Mouse (Mus musculus): ENCODE measurements around the gene 9130409I23Rik. TPM values are rescaled to one million over a fixed set of nuclear protein-coding genes. Genes with fewer than 3 reads are reported as not detected.
"Not testable (repeated sequence)": the region's sequence is repeated elsewhere in the genome, so short reads cannot be mapped to it uniquely, and the experiment has no call there.

The 9130409I23Rik gene
- total RNA-seq, 2 experiments from 2014 or later: not detected

DNA sequence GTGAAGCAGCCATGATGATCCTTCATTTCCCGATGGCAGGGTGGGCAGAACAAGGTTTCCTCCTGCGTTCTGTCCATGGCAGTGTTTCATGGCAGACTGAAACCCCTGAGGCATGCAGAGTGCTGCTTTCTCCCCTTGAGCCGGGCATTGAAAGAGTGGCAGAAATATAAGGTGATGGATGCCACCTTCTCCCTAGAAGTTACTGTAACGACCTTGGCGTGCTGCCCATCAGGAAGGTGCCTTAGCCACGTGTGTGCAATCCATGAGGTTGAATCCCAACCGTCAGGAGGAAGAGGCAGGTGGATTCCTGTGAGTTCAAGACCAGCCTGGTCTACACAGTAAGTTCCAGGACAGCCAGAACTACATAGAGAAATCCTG, 29.6 kb upstream of the 9130409I23Rik start:
- DNase-seq: no peak
- intact Hi-C loops (cut with DNase I): loop anchor here (5.0 kb wide), 1 partner anchor 34 kb away; no protein-coding TSS in a partner anchor

DNA sequence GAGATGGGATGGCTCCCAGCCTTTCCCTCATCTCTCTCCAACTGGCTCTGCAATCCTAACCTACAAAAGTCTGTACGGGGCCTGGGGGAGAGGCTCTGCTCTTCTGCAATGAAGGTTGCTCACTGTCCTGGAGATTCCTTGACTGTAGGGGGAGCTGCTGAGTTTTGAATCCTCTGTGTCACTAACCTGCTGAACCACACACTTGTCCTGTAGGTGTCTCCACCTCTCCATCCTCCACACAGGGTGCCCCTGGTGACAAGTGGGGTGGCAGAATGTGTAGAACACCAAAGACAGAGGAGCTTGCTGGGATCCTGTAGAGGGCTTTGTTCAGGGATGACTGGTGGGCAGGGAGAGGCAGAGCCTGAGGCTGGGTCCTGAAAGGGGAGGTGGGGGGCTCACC, 28.8 kb upstream of the 9130409I23Rik start:
- peak; percentile 41 to 72 for DNase-seq
- intact Hi-C loops (cut with DNase I): loop anchor here (5.0 kb wide), 1 partner anchor 35 kb away; no protein-coding TSS in a partner anchor

DNA sequence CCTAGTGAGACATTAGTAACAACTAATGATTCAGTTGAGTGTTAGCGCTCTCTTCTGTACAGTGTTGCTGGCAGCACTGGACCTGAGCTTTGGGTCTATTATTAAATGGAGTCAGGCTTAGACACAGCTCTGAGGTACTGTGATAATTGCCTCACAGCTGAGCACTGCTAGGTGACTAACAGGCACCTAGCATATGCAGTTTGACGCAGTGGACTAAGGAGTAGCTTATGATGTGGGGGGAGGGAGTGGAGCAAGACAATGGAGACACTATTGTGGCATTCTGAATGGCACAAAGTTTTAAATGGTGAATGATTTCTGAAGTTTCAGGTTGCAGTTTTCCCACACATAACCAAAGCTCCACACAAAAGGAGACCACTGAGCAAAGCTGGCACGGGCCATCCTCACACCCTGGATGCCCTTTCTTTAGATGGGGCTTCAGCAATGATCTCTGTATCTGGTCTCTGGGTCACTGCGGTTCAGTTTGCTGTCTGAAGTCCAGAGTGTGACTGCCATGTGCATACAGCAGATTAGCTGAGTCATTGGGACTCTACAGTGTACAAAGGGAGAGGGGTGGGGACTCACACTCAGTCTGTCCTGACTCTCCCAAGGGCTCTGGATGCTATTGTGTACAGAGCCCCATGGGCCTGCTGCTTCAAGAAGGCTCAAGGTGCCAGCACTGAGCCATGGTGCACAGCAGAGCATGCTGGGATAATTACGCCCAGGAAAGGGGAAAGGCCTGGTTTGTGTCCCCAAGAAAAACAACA, 15.8 kb upstream of the 9130409I23Rik start:
- DNase-seq; intact Hi-C loops (cut with DNase I): not testable (repeated sequence)

DNA sequence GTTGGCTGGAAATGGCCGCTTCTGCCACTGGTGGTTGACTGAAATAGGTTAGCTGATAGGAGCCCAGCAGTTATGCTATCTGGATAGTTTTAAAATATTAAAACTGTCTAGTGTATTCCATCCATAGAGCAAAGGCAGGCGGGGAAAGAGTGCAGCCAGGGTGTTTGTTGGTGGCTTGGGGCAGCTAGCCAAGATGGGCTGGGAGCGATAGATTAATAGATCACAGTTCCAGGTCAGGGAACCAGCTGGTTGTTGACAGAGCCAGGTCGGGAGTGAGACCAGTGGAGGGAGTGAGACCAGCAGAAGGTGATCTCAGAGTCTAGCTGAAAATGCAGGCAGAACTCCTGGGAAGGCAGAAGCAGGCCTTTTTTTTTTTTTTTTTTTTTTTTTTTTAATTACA, 13.4 kb upstream of the 9130409I23Rik start:
- no peak for DNase-seq
- intact Hi-C loops (cut with DNase I): no loop called here

DNA sequence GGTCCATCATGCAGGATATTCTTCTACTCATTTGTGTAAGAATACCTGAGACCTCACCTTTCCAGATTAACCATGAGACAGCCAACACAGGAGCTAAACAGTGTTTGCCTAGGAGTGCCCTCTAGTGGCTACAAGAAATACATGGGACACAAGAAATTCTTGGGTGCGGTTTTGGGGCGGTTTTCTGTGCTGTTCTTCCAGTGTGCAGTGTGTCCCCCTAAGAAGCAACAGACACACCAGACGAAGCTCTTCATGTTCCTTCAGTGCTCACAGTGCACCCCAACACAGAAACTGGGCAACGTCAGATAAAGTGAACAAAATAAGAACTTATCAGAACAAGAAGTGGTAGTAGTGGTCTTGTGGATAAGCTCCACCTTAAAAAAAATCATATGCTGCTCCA, 11.4 kb upstream of the 9130409I23Rik start:
- intact Hi-C loops (cut with DNase I): loop anchor here (1.0 kb wide), 2 partner anchors 47 to 52 kb away; no protein-coding TSS in a partner anchor
- peak; percentile 9 to 29 for DNase-seq

DNA sequence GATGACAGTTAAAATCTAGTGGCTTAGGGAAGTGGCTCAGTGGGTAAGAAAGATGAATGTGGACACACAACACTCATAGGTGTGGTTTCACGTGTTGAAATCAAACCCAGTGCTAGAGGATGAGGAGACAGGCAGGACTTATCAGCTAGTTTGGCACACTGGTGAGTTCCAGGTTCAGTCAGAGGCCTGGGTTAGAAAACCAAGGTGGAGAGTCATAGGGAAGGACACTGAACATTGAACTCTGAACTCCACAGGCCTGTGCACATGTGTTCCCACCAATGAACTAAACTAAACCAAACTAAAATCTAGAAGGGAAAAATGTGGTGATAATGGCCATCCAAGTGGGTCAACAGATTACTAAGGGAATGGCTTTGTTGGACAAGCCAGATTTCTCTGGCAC, 3.5 kb upstream of the 9130409I23Rik start:
- intact Hi-C loops (cut with DNase I): no loop called here

DNA sequence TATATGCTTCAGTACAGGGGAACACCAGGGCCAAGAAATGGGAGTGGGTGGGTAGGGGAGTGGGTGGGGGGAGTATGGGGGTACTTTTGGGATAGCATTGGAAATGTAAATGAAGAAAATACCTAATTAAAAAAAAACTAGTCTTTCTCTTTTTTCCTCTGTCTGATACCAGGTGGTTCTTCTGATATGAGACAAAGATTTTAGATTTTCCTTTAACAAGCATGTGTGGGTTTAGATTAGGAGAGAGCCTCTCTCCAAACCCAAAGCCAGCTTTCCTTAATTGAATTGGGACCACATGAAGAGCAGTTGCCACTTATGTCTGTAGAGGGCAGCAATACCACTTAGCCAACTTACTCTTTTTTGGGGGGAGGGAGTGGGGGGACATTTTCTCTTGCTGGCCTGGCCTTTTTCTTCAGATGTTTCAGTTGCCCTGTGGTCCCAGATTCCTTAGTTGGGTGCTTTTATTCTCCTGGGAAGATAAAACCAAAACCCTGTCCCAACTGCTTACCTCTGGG, 1.7 kb upstream of the 9130409I23Rik start:
- intact Hi-C loops (cut with DNase I): no loop called here
- no peak for DNase-seq

More for the DNA sequence above, 3.5 kb upstream of the 9130409I23Rik start:
- DNase-seq: no peak

DNA sequence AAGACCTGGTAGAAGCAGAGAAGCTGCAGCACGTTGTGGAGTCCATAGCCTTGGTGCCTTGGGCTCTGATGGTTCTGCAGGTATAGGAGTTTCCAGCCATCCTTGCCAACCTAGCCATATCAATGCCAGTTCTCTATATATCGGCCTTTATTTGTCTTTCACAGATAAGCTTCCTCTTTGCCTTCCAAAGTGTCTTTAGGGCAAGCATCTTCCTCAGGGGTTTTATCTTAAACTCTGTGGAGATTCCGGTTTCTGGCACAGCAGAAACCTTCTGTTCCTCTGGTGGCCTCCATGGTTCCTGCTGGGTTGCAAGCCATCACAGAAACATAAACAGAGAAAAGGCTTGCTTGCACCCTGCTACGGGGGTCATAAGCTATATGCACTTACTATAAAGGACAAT, 1.9 kb downstream of the 9130409I23Rik start:
- DNase-seq: no peak
- intact Hi-C loops (cut with DNase I): no loop called here

DNA sequence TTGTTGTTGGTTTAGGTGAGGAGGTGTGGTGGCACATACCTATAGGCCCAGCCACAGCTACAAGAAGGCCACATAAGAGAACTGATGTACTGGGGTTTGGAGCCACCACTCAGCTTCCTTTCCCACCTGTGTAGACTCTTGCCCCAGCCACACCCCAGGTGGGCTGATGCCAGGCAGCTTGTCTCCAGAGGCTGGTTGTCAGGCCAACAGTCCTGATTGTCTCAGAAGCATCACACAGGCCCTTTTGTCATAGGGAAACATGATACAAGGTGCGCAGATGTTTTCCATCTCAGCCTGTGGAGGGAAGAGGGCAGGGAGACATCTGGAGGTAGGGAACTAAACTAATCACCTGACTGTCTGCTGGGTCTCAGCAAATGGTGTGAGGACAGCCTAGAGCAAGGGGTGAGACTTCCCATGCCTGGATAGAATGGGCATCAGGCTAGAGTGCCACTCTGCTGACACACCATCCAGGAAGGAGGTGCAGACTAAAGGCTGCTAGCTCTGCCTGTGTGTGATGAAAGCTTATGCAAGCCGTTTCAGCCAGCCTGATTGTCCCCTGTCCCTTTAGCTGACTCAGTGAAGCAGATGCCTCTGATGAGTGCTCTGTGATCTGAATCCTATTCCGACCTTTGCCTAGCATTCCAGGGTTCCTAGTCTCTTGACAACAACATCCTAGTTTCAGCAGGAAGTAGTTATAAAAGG, 10.9 kb downstream of the 9130409I23Rik start:
- DNase-seq: no peak
- intact Hi-C loops (cut with DNase I): no loop called here

DNA sequence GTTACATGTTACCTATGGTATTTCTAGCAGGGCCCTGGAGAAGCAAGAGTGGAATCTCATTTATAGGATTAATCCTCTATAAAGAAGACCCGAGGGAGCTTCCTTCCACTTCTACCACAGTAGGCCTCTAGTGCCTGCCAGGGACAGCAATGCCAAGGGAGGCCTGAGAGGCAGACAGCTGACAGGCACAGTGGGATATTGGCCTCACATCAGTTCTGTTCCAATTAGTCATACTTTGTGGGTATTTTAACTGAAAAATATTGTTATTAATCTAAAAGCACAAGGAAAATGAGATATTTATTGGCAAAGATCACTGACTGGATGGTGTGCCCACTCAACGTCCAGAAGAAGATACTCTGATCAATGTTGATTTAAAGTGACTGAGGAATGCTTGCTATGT, 13.0 kb downstream of the 9130409I23Rik start:
- DNase-seq: no peak
- intact Hi-C loops (cut with DNase I): no loop called here

DNA sequence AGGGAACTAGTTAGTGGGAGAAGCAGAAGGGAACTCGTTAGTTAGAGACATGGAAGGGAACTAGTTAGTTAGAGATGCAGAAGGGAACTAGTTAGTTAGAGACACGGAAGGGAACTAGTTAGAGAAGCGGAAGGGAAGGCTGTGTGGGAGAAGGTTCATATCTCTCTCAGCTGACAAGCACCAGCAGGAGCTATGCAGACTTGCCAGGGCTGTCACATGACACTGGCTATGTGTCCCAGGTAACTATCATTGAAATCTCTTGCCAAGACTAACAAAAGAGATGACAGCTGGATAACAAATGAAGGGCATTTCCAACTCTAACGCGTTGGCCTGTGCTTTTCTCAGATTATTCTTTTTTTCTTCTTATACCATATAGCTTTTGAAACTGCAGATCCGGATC, 13.6 kb downstream of the 9130409I23Rik start:
- intact Hi-C loops (cut with DNase I): no loop called here
- DNase-seq: no peak

DNA sequence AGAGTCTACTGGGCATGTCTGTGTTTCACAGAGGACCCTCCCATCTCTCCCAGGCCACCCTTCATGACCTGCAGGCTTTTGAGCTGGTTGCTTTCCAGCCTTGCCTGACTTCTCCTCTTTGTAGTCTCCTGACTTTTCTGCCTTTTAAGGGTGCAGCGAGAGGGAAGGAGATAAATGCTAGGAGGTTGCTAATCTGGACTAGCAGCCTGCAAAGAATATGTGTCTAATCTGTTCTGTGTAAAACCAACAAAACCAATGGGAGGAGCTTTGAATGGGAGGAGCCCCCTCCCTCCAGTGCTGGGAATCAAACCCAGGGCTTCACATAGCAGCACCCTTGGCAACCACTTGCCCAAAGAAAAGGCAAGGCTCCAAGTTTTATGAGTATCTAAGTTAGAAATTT, 17.3 kb downstream of the 9130409I23Rik start:
- DNase-seq: no peak

DNA sequence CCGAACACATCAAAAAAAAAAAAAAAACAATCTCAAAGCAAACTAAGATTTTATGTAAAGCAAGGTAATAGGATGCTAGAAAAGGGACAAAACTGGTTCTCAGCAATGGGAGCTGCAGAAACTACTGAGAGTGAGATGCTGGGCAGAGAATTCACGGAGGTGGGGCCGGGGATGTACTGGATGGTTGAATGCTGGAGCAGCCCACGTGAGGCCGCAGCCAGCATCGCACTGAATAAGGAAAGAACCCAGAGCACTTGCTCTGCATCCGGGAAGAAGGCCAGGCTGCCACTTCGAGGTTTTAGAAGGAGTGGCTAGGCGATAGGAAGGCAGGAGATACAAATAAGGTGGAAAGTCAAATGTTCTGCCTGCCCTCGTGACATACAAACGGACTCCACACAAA, 18.6 kb downstream of the 9130409I23Rik start:
- intact Hi-C loops (cut with DNase I): no loop called here
- DNase-seq: no peak

More for the DNA sequence above, 17.3 kb downstream of the 9130409I23Rik start:
- intact Hi-C loops (cut with DNase I): no loop called here

DNA sequence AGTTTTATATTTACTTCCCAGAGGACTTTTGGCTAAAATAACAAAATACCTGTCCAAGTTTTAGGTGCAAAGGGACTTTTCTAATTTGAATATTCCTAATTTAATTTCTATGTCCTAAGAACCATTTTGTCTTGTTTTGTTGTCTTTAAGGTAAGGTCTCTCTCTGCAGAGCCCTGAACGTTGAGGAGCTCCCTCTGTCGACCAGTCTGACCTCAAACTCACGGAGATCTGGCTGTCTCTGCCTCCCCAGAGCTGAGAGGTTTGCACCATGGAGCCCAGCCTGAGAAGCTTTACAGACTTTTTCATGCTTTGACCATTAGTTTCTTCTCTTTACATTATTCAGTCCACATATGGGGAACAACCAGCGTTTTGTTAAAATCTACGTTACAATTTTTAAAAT, 22.0 kb downstream of the 9130409I23Rik start:
- no peak for DNase-seq
- intact Hi-C loops (cut with DNase I): no loop called here

DNA sequence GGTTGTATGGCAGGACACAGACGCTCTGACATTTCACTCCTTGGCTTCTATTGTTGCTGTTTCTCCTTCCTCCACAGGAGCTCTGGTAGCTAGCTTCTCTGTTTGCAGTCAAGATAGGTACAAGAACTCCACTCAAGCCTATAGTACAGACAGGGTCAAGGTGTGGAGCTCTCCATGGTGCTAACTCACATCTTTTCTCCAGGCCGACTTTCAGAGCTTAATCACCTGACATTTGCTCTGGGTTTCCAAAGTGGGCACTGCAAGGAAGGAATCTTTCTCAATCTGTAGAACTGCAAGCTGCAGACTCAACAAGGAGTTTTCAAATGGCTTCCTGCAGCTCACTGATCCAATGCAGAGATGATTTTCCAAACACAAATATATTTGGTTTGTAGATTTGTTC, 33.0 kb downstream of the 9130409I23Rik start:
- peak in 1 of 2 experiments; percentile 10 for DNase-seq
- intact Hi-C loops (cut with DNase I): no loop called here

DNA sequence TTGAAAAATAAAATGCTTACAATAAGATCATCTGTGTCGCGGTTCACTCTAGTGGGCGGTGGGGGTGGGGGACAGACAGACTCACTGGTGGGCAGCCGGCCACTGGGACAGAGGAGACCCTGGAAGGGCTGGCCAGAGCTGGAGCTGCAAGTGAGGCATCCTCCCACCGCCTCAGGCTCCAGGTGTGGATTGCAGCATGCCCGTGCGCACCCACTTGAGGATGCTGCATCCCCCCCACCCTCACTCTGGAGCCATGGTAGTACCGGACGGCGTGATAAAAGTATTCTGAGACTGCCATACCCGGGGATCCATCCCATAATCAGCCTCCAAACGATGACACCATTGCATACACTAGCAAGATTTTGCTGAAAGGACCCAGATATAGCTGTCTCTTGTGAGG, 39.0 kb downstream of the 9130409I23Rik start:
- DNase-seq: no peak
- intact Hi-C loops (cut with DNase I): no loop called here

Other genes with a start within 250 kb of the 9130409I23Rik start
- gene H3f3a, start 237.3 kb upstream of the 9130409I23Rik start, total RNA-seq (2021): 100 to 1,000 TPM; 659 to 710 TPM
- 10 to 100 TPM; 12.4 to 14.9 TPM for gene Sde2, start 200.1 kb upstream of the 9130409I23Rik start, total RNA-seq (2021)
- gene Lefty2, start 158.1 kb upstream of the 9130409I23Rik start, total RNA-seq (2021): under 1 TPM in 1 of 2 experiments, not detected in 1; 0.07 TPM
- 10 to 100 TPM; 14.8 to 15.1 TPM for gene Pycr2, start 146.9 kb upstream of the 9130409I23Rik start, total RNA-seq (2021)
- gene Lefty1, start 116.2 kb upstream of the 9130409I23Rik start, total RNA-seq (2021): under 1 TPM; 0.66 to 0.81 TPM
- gene Tmem63a, start 108.9 kb upstream of the 9130409I23Rik start, total RNA-seq (2021): 10 to 100 TPM; 14.9 to 15.3 TPM
- gene Ephx1, start 30.3 kb upstream of the 9130409I23Rik start, total RNA-seq (2021): 10 to 100 TPM; 20.7 to 25.9 TPM
- 1 to 10 TPM; 9.7 TPM for gene Nvl, start 93.0 kb downstream of the 9130409I23Rik start, total RNA-seq (2021)
- 10 to 100 TPM; 41.6 to 48.6 TPM for gene Cnih4, start 93.5 kb downstream of the 9130409I23Rik start, total RNA-seq (2021)
- 100 to 1,000 TPM; 127 to 134 TPM for gene Wdr26, start 160.8 kb downstream of the 9130409I23Rik start, total RNA-seq (2021)